Mouse (Mus musculus): Measurements from ENCODE around the gene Scrn3. TPM values are rescaled to one million over a fixed set of nuclear protein-coding genes. Genes with fewer than 3 reads are reported as not detected.

Scrn3 gene
- polyA plus RNA-seq, 1 experiment from 2014 or later: 16.6 TPM

- peak within 1 kb of the TSS; percentile 76 for H3K4me3 ChIP-seq (ENCODE audit: low read length)
- ATAC-seq: peak; percentile 97
- 1% methylated on average over 43 of the region's 44 CpGs for WGBS
- H3K4me1 ChIP-seq (ENCODE audit: control insufficient read depth, insufficient read depth, low read length): peaks cover 3% of the 10 kb centered on the region; the same call in 1 of the 2 replicates
- H3K4me2 ChIP-seq (ENCODE audit: low read depth, low read length): peak within 1 kb of the TSS; percentile 94
- H3K9me3 ChIP-seq (ENCODE audit: control insufficient read depth, low read length): no peaks in the 10 kb centered on the region
- peak within 1 kb of the TSS; percentile 72 for H3K9ac ChIP-seq (ENCODE audit: low read depth, low read length)
- H3K27me3 ChIP-seq (replicated peaks; ENCODE audit: control insufficient read depth, insufficient read depth, low read length): no peaks in the 10 kb centered on the region
- H3K27ac ChIP-seq (ENCODE audit: low read length): peak within 1 kb of the TSS; percentile 69
- no peaks in the 10 kb centered on the region for H3K36me3 ChIP-seq (ENCODE audit: control insufficient read depth, insufficient read depth, low read length)
Observed at GRCm38 (mm10) chr2:73386356-73387046, 74.1 kb downstream of the Scrn3 start, which contains the start of gene Gpr155. TSS of gene Gpr155 (minus strand) at chr2:73386572.

Other genes with a start within 250 kb of the Scrn3 start
- 73.7 and 81.5 TPM in 2 replicates for gene Ola1, start 93.7 kb upstream of the Scrn3 start, polyA plus RNA-seq (2015; fragmentation: Nextera tagmentation; extraction: Ambion mirVana)
- not detected in 2 replicates for gene Sp9, start 40.7 kb upstream of the Scrn3 start, polyA plus RNA-seq (2015; fragmentation: Nextera tagmentation; extraction: Ambion mirVana)
- gene Cir1, start 100 bp downstream of the Scrn3 start, polyA plus RNA-seq (2015; fragmentation: Nextera tagmentation; extraction: Ambion mirVana): 14.7 and 14.9 TPM in 2 replicates
- 15.1 and 17.5 TPM in 2 replicates for gene Gpr155, start 74.0 kb downstream of the Scrn3 start, polyA plus RNA-seq (2015; fragmentation: Nextera tagmentation; extraction: Ambion mirVana)
- 9.0 and 10.7 TPM in 2 replicates for gene Wipf1, start 217.1 kb downstream of the Scrn3 start, polyA plus RNA-seq (2015; fragmentation: Nextera tagmentation; extraction: Ambion mirVana)